Mouse (Mus musculus) kidney, adult 18-20 months (tissue): ENCODE data around the gene Cyb5r3.

Source experiments
- DNase-seq: peaks from one replicate; pipeline ENCODE4 v3.0.0; 2021

The Cyb5r3 gene

GRCm38 (mm10) chr15:83168875-83169771 lies 3.3 kb downstream of the Cyb5r3 start:
- DNase-seq, result peak; percentile 51

- no peak for DNase-seq
These were observed 4.1 kb downstream of the Cyb5r3 start for GRCm38 (mm10) chr15:83168311-83168710.

- no peak for DNase-seq
These were observed 4.8 kb downstream of the Cyb5r3 start for GRCm38 (mm10) chr15:83167550-83168065.

GRCm38 (mm10) chr15:83167126-83167525 lies 5.3 kb downstream of the Cyb5r3 start:
- DNase-seq, result no peak

- DNase-seq, result no peak
These were observed 5.8 kb downstream of the Cyb5r3 start for GRCm38 (mm10) chr15:83166642-83167041.

- no peak for DNase-seq
These were observed 6.7 kb downstream of the Cyb5r3 start for GRCm38 (mm10) chr15:83165526-83166315.

GRCm38 (mm10) chr15:83164971-83165471 lies 7.4 kb downstream of the Cyb5r3 start:
- DNase-seq, result peak; percentile 46

- DNase-seq, result no peak
These were observed 9.4 kb downstream of the Cyb5r3 start for GRCm38 (mm10) chr15:83162818-83163485.

- no peak for DNase-seq
These were observed 10.4 kb downstream of the Cyb5r3 start for GRCm38 (mm10) chr15:83162001-83162400.

GRCm38 (mm10) chr15:83161062-83161748 lies 11.2 kb downstream of the Cyb5r3 start:
- no peak for DNase-seq

- DNase-seq, result no peak
These were observed 11.8 kb downstream of the Cyb5r3 start for GRCm38 (mm10) chr15:83160561-83160960.

GRCm38 (mm10) chr15:83159823-83160222 lies 12.6 kb downstream of the Cyb5r3 start:
- DNase-seq, result no peak

GRCm38 (mm10) chr15:83158587-83159160 lies 13.7 kb downstream of the Cyb5r3 start:
- DNase-seq, result no peak

GRCm38 (mm10) chr15:83157667-83158064 lies 14.7 kb downstream of the Cyb5r3 start:
- DNase-seq, result no peak

GRCm38 (mm10) chr15:83156929-83157666 lies 15.3 kb downstream of the Cyb5r3 start:
- peak; percentile 75 for DNase-seq

GRCm38 (mm10) chr15:83155672-83156419 lies 16.5 kb downstream of the Cyb5r3 start:
- DNase-seq, result no peak

- no peak for DNase-seq
These were observed 18.1 kb downstream of the Cyb5r3 start for GRCm38 (mm10) chr15:83154309-83154708.

GRCm38 (mm10) chr15:83150694-83151093 lies 21.7 kb downstream of the Cyb5r3 start:
- DNase-seq, result no peak

- no peak for DNase-seq
These were observed 22.3 kb downstream of the Cyb5r3 start for GRCm38 (mm10) chr15:83150073-83150442.
